Mouse (Mus musculus) megakaryocyte, embryonic 14.5 days (primary cell): ENCODE data around the gene Slc44a5. TPM values are rescaled to one million over a fixed set of nuclear protein-coding genes. Genes with fewer than 3 reads are reported as not detected.

Experiments used
- H3K27me3 ChIP-seq: replicated peaks from 2 replicates; pipeline ENCODE3; 2012; ENCODE audit warnings: inconsistent platforms
- H3K36me3 ChIP-seq: replicated peaks from 2 replicates; pipeline ENCODE3; 2012; ENCODE audit warnings: low read length, inconsistent platforms, mixed read lengths
- H3K4me1 ChIP-seq: 2 replicates; pipeline ENCODE4 v1.6.1; 2012; ENCODE audit warnings: inconsistent platforms
- H3K4me3 ChIP-seq: replicated peaks from 2 replicates; pipeline ENCODE3; 2012; ENCODE audit warnings: moderate library complexity, mild to moderate bottlenecking, inconsistent platforms
- H3K9me3 ChIP-seq: 2 replicates; pipeline ENCODE4 v1.6.1; 2012; ENCODE audit warnings: inconsistent platforms
- FLI1 ChIP-seq: IDR thresholded peaks from 2 replicates; pipeline ENCODE4 v1.6.1; 2012; ENCODE audit warnings: low read length, inconsistent platforms, mixed read lengths
- GATA1 ChIP-seq: IDR thresholded peaks from 3 replicates; pipeline ENCODE4 v1.6.1; 2012; ENCODE audit warnings: mixed read lengths, low read length, inconsistent platforms, borderline replicate concordance
- polyA plus RNA-seq: library from polyadenylated mRNA; stranded (reverse); fragments of >175 nt; gene quantifications from 2 replicates; pipeline ENCODE4 v1.2.3, GENCODE M21; 2012; ENCODE audit warnings: low replicate concordance; ENCODE audit not compliant: insufficient read depth

Slc44a5 gene
- polyA plus RNA-seq, 1 experiment = not detected

DNA sequence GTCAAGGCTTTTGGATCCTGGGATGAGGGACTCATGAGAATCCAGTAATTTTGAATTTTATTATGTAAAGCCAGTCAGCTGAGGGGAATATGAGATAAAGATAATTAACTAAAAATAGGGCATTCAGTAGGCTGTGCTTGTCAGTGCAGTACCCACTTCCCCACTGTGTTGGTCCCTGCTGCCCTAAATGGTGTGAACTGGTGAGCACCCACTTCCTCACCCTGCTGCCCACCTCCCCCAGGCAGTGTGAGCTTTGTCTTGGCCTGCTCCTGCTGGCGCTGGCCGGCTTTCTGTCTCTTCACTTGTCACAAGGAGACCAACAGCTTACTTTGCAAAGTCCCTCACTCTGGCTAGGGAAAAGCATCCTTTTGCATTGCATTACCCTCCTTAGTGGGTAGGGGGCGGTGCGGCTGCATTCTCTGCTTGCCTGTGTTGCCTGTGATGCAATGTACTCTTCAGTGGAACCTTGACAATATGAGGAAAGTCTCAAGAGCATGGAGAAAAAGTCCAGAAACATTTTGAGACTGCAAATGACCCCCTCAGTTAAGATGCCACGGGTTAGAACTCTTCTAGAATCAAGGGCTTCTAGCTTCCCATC, 344.5 kb downstream of the Slc44a5 start:
- H3K4me3 ChIP-seq = no peak overlapping the region

More for the DNA sequence above, 344.5 kb downstream of the Slc44a5 start:
- TF ChIP-seq GATA1 = no peak
- TF ChIP-seq FLI1 = no peak
- Histone ChIP-seq H3K36me3 (no peaks in the 10 kb centered on the region), H3K9me3 (peaks cover 9% of the 10 kb centered on the region), H3K27me3 (peaks cover 16% of the 10 kb centered on the region), H3K4me1 (peaks cover 3% of the 10 kb centered on the region; the same call in 1 of the 2 replicates)

Other genes starting within 250 kb of the Slc44a5 start
- gene St6galnac3, start 248.3 kb upstream of the Slc44a5 start, polyA plus RNA-seq = 0.04 and 1.9 TPM in 2 replicates
- not detected in 2 replicates for gene Asb17, start 129.2 kb upstream of the Slc44a5 start, polyA plus RNA-seq
- gene Msh4, start 67.3 kb upstream of the Slc44a5 start, polyA plus RNA-seq = not detected in 2 replicates
- gene Rabggtb, start 60.4 kb upstream of the Slc44a5 start, polyA plus RNA-seq = 2.3 and 10.0 TPM in 2 replicates
- 3.5 and 9.9 TPM in 2 replicates for gene Acadm, start 28.8 kb upstream of the Slc44a5 start, polyA plus RNA-seq